Mouse (Mus musculus) megakaryocyte, embryonic 14.5 days (primary cell): Measurements from ENCODE around the gene Ly6g6c.

Experiments
- FLI1 ChIP-seq: IDR thresholded peaks from 2 replicates; pipeline ENCODE4 v1.6.1; 2012; ENCODE audit warnings: low read length, inconsistent platforms, mixed read lengths
- GATA1 ChIP-seq: IDR thresholded peaks from 3 replicates; pipeline ENCODE4 v1.6.1; 2012; ENCODE audit warnings: mixed read lengths, low read length, inconsistent platforms, borderline replicate concordance

GRCm38 (mm10) chr17:35018171-35018570, 47.0 kb upstream of the Ly6g6c start:
- TF ChIP-seq GATA1 (no peak), FLI1 (no peak)
